ENCODE assay signal across 11 mouse cellular contexts in genomic region chr11:50952290-50952689, GRCm38 (mm10). TPM values are rescaled to one million over a fixed set of nuclear protein-coding genes. Genes with fewer than 3 reads are reported as not detected.
DNase-seq lines count a peak whose midpoint lies in the region; ATAC-seq lines count a peak whose summit lies in the region.
"Had no signal": no experiment of that assay in that cellular context is flagged by ENCODE, and none has a peak within 500 bp of the region (broad histone marks: within the 10 kb centered on the region; RNA-seq: fewer than 3 reads in every experiment).

No protein-coding gene starts in this region.

- peak; percentile 32 to 50 for DNase-seq in right cerebral cortex, adult 2 months (ENCODE audit: low spot score in 2 of 2)
- DNase-seq in right cerebral cortex, postnatal 4 days = no peak
- peak; percentile 20 to 52 for DNase-seq in left cerebral cortex, adult 9 months (ENCODE audit: low spot score in 2 of 2)
- no peak for DNase-seq in Muller cell, postnatal 12 days (ENCODE audit: inconsistent ontology term)
- DNase-seq in urinary bladder, postnatal 14 days (ENCODE audit: low spot score) = no peak
- DNase-seq in heart, adult 9 months (ENCODE audit: low spot score in 2 of 2) = no peak

- H3K4me3 ChIP-seq in heart, embryonic 13.5 days = no peak overlapping the region
- H3K4me3 ChIP-seq in heart, embryonic 12.5 days = no peak overlapping the region
- H3K4me3 ChIP-seq: megakaryocyte, embryonic 14.5 days; neural tube, embryonic 12.5 days had no signal

- no peak overlapping the region for H3K27ac ChIP-seq in heart, embryonic 13.5 days (replicated peaks)
- no peak overlapping the region for H3K27ac ChIP-seq in heart, embryonic 12.5 days (ENCODE audit: poor library complexity, severe bottlenecking)
- H3K27ac ChIP-seq: neural tube, embryonic 12.5 days had no signal

- no peaks in the 10 kb centered on the region for H3K4me1 ChIP-seq in heart, embryonic 13.5 days
- no peaks in the 10 kb centered on the region for H3K4me1 ChIP-seq in heart, embryonic 12.5 days (replicated peaks)
- H3K4me1 ChIP-seq: megakaryocyte, embryonic 14.5 days; neural tube, embryonic 12.5 days had no signal

- WGBS in heart, embryonic 13.5 days = 58% methylated on average over 14 of the region's 14 CpGs
- 65% methylated on average over 14 of the region's 14 CpGs for WGBS in heart, embryonic 12.5 days

- H3K36me3 ChIP-seq in heart, embryonic 13.5 days = no peaks in the 10 kb centered on the region
- H3K36me3 ChIP-seq in heart, embryonic 12.5 days = no peaks in the 10 kb centered on the region
- H3K36me3 ChIP-seq: neural tube, embryonic 12.5 days had no signal

- no peaks in the 10 kb centered on the region for H3K9me3 ChIP-seq in heart, embryonic 13.5 days
- H3K9me3 ChIP-seq in heart, embryonic 12.5 days (replicated peaks) = no peaks in the 10 kb centered on the region
- H3K9me3 ChIP-seq: neural tube, embryonic 12.5 days had no signal

- H3K4me2 ChIP-seq in heart, embryonic 13.5 days = peak overlapping the region; percentile 22; the same call in 1 of the 2 replicates
- no peak overlapping the region for H3K4me2 ChIP-seq in heart, embryonic 12.5 days
- H3K4me2 ChIP-seq: neural tube, embryonic 12.5 days had no signal

- H3K27me3 ChIP-seq in heart, embryonic 13.5 days (replicated peaks) = peaks cover 58% of the 10 kb centered on the region
- H3K27me3 ChIP-seq in heart, embryonic 12.5 days (replicated peaks) = peaks cover 31% of the 10 kb centered on the region
- H3K27me3 ChIP-seq: megakaryocyte, embryonic 14.5 days; neural tube, embryonic 12.5 days had no signal

- no peak overlapping the region for H3K9ac ChIP-seq in heart, embryonic 13.5 days
- no peak overlapping the region for H3K9ac ChIP-seq in heart, embryonic 12.5 days
- H3K9ac ChIP-seq: neural tube, embryonic 12.5 days had no signal

- no peak for ATAC-seq in heart, embryonic 13.5 days (ENCODE audit: extremely low read depth, insufficient number of reproducible peaks, low FRiP score, low TSS enrichment)
- no peak for ATAC-seq in heart, embryonic 12.5 days (ENCODE audit: insufficient number of reproducible peaks, low FRiP score)

RNA-seq across cellular contexts. Expression of gene Prop1, which starts 1.3 kb away (rescaled TPM):
- polyA plus RNA-seq in heart, embryonic 13.5 days (2015; fragmentation: Nextera tagmentation; extraction: Ambion mirVana) = not detected in 2 replicates
- not detected in 2 replicates for polyA plus RNA-seq in heart, embryonic 12.5 days (2016; fragmentation: Nextera tagmentation; extraction: Ambion mirVana)
- polyA plus RNA-seq: neural tube, embryonic 12.5 days; thymus, postnatal 0 days had no signal

RNA-seq across cellular contexts. Expression of gene 4933414I15Rik, which starts 8.7 kb away (rescaled TPM):
- not detected in 2 replicates for polyA plus RNA-seq in heart, embryonic 13.5 days (2015; fragmentation: Nextera tagmentation; extraction: Ambion mirVana)
- polyA plus RNA-seq in heart, embryonic 12.5 days (2016; fragmentation: Nextera tagmentation; extraction: Ambion mirVana) = not detected in 2 replicates
- polyA plus RNA-seq: neural tube, embryonic 12.5 days; thymus, postnatal 0 days had no signal

RNA-seq across cellular contexts. Expression of gene Olfr1378, which starts 14.0 kb away (rescaled TPM):
- polyA plus RNA-seq in heart, embryonic 13.5 days (2015; fragmentation: Nextera tagmentation; extraction: Ambion mirVana) = not detected in 2 replicates
- not detected in 2 replicates for polyA plus RNA-seq in heart, embryonic 12.5 days (2016; fragmentation: Nextera tagmentation; extraction: Ambion mirVana)
- polyA plus RNA-seq: neural tube, embryonic 12.5 days; thymus, postnatal 0 days had no signal

RNA-seq across cellular contexts. Expression of gene Zfp354b, which starts 20.9 kb away (rescaled TPM):
- polyA plus RNA-seq in heart, embryonic 13.5 days (2015; fragmentation: Nextera tagmentation; extraction: Ambion mirVana) = 0.88 and 1.0 TPM in 2 replicates
- 0.60 and 1.1 TPM in 2 replicates for polyA plus RNA-seq in heart, embryonic 12.5 days (2016; fragmentation: Nextera tagmentation; extraction: Ambion mirVana)

RNA-seq across cellular contexts. Expression of gene Olfr1377, which starts 29.5 kb away (rescaled TPM):
- polyA plus RNA-seq in heart, embryonic 13.5 days (2015; fragmentation: Nextera tagmentation; extraction: Ambion mirVana) = not detected in 2 replicates
- not detected in 2 replicates for polyA plus RNA-seq in heart, embryonic 12.5 days (2016; fragmentation: Nextera tagmentation; extraction: Ambion mirVana)
- polyA plus RNA-seq: neural tube, embryonic 12.5 days; thymus, postnatal 0 days had no signal

Comparison
In these comparisons a context has a peak if more than half of its experiments do, and no peak if none do; other contexts are left out.
1. DNase-seq: peak in right cerebral cortex, adult 2 months (2 of 2) and left cerebral cortex, adult 9 months (2 of 2); none in right cerebral cortex, postnatal 4 days (single experiment), Muller cell, postnatal 12 days (single experiment), urinary bladder, postnatal 14 days (single experiment) and heart, adult 9 months (0 of 2).